27 mouse cellular contexts compared by ENCODE assay signal in the genomic region with DNA sequence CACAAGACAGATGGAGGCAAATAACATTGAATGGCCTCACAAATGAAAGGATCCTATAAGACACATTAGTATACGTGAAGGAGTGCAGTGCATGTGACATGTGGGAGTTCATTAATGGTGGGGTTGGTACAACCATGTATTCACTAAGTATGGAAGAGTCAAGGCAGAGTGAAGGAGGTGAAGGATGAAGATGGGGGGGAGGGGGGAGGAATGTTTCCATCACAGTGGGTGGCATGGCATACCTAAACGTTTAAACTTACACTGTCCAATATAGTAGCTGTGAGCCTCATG.
DNase-seq lines count a peak whose midpoint lies in the region; ATAC-seq and TF ChIP-seq lines count a peak whose summit lies in the region.
"Had no signal": no experiment of that assay in that cellular context is flagged by ENCODE, and none has a peak within 500 bp of the region (broad histone marks: within the 10 kb centered on the region; RNA-seq: fewer than 3 reads in every experiment).

No protein-coding gene starts in this region.

- no peak overlapping the region for H3K9ac ChIP-seq in hindbrain, embryonic 15.5 days
- H3K9ac ChIP-seq in kidney, postnatal 0 days (ENCODE audit: low read depth, low read length) = no peak overlapping the region
- no peak overlapping the region for H3K9ac ChIP-seq in neural tube, embryonic 14.5 days (replicated peaks; ENCODE audit: low read depth, low read length)
- H3K9ac ChIP-seq: forebrain, embryonic 13.5 days; forebrain, postnatal 0 days; heart, embryonic 12.5 days; heart, embryonic 15.5 days; hindbrain, embryonic 14.5 days; intestine, embryonic 15.5 days had no signal

- no peaks in the 10 kb centered on the region for H3K9me3 ChIP-seq in hindbrain, embryonic 15.5 days
- H3K9me3 ChIP-seq in hindbrain, embryonic 10.5 days = no peaks in the 10 kb centered on the region
- H3K9me3 ChIP-seq in kidney, postnatal 0 days (replicated peaks; ENCODE audit: low read length) = no peaks in the 10 kb centered on the region
- no peaks in the 10 kb centered on the region for H3K9me3 ChIP-seq in neural tube, embryonic 14.5 days (ENCODE audit: control insufficient read depth, low read length)
- H3K9me3 ChIP-seq: forebrain, embryonic 10.5 days; forebrain, embryonic 13.5 days; G1E; heart, embryonic 12.5 days; heart, embryonic 15.5 days; intestine, embryonic 15.5 days had no signal

- H3K27me3 ChIP-seq in hindbrain, embryonic 15.5 days = no peaks in the 10 kb centered on the region
- no peaks in the 10 kb centered on the region; the same call in 1 of the 2 replicates for H3K27me3 ChIP-seq in hindbrain, embryonic 10.5 days (ENCODE audit: insufficient read depth, poor library complexity, severe bottlenecking)
- no peaks in the 10 kb centered on the region for H3K27me3 ChIP-seq in kidney, postnatal 0 days (ENCODE audit: insufficient read depth, low read length)
- H3K27me3 ChIP-seq in neural tube, embryonic 14.5 days (ENCODE audit: control insufficient read depth, insufficient read depth, low read length) = no peaks in the 10 kb centered on the region
- H3K27me3 ChIP-seq: CH12.LX; forebrain, embryonic 13.5 days; heart, embryonic 12.5 days; heart, embryonic 15.5 days; intestine, embryonic 15.5 days; Patski had no signal

- peaks cover 3% of the 10 kb centered on the region; the same call in 1 of the 2 replicates for H3K4me1 ChIP-seq in hindbrain, embryonic 15.5 days (replicated peaks)
- peaks cover 29% of the 10 kb centered on the region for H3K4me1 ChIP-seq in hindbrain, embryonic 10.5 days (replicated peaks)
- no peaks in the 10 kb centered on the region for H3K4me1 ChIP-seq in kidney, postnatal 0 days (replicated peaks; ENCODE audit: insufficient read depth, low read length)
- peaks cover 10% of the 10 kb centered on the region for H3K4me1 ChIP-seq in neural tube, embryonic 14.5 days (ENCODE audit: control insufficient read depth, insufficient read depth, low read length)
- H3K4me1 ChIP-seq: forebrain, embryonic 13.5 days; heart, embryonic 12.5 days; heart, embryonic 15.5 days; intestine, embryonic 15.5 days had no signal

- 0 out of 2 replicates have a peak, but pooled peaks have one; percentile 45 for ATAC-seq in hindbrain, embryonic 15.5 days (ENCODE audit: low FRiP score, low read depth)
- no peak for ATAC-seq in kidney, postnatal 0 days (replicated peaks; ENCODE audit: low FRiP score, low read depth)
- ATAC-seq in neural tube, embryonic 14.5 days (ENCODE audit: low read depth) = peak; percentile 46; the same call in 1 of the 2 replicates
- ATAC-seq: forebrain, embryonic 13.5 days; forebrain, postnatal 0 days; intestine, embryonic 15.5 days; Patski had no signal

- no peak for TF ChIP-seq CTCF in kidney, postnatal 0 days (IDR thresholded peaks at IDR 0.05; ENCODE audit: low read depth)

- 44% methylated on average over 2 of the region's 2 CpGs for WGBS in hindbrain, embryonic 15.5 days
- WGBS in hindbrain, embryonic 10.5 days = 63% methylated on average over 2 of the region's 2 CpGs
- whole genome bisulfite sequencing in kidney, postnatal 0 days = 40% methylated on average over 2 of the region's 2 CpGs
- WGBS in neural tube, embryonic 14.5 days = 31% methylated on average over 2 of the region's 2 CpGs

- H3K27ac ChIP-seq in hindbrain, embryonic 15.5 days (replicated peaks) = no peak overlapping the region
- no peak overlapping the region for H3K27ac ChIP-seq in hindbrain, embryonic 10.5 days
- 0 out of 2 replicates have a peak overlapping the region, but pooled peaks have one; percentile 36 for H3K27ac ChIP-seq in kidney, postnatal 0 days
- H3K27ac ChIP-seq in neural tube, embryonic 14.5 days (ENCODE audit: low read depth, low read length) = no peak overlapping the region
- H3K27ac ChIP-seq: forebrain, embryonic 10.5 days; forebrain, embryonic 13.5 days; gastrocnemius, adult 2 months; heart, embryonic 15.5 days; hindbrain, embryonic 14.5 days; intestine, embryonic 15.5 days had no signal

- no peaks in the 10 kb centered on the region for H3K36me3 ChIP-seq in hindbrain, embryonic 15.5 days
- H3K36me3 ChIP-seq in hindbrain, embryonic 10.5 days = no peaks in the 10 kb centered on the region
- no peaks in the 10 kb centered on the region for H3K36me3 ChIP-seq in kidney, postnatal 0 days (ENCODE audit: insufficient read depth, low read length)
- H3K36me3 ChIP-seq in neural tube, embryonic 14.5 days (ENCODE audit: control insufficient read depth, insufficient read depth, low read length) = no peaks in the 10 kb centered on the region
- H3K36me3 ChIP-seq: forebrain, embryonic 10.5 days; G1E; heart, embryonic 12.5 days; heart, embryonic 15.5 days; intestine, embryonic 15.5 days had no signal

- no peak overlapping the region for H3K4me3 ChIP-seq in hindbrain, embryonic 15.5 days
- H3K4me3 ChIP-seq in hindbrain, embryonic 10.5 days = no peak overlapping the region
- no peak overlapping the region for H3K4me3 ChIP-seq in kidney, postnatal 0 days (replicated peaks; ENCODE audit: low read depth, low read length)
- H3K4me3 ChIP-seq in neural tube, embryonic 14.5 days (ENCODE audit: low read depth, low read length) = no peak overlapping the region
- H3K4me3 ChIP-seq: forebrain, embryonic 10.5 days; forebrain, embryonic 13.5 days; gastrocnemius, adult 2 months; heart, embryonic 12.5 days; heart, embryonic 15.5 days; intestine, embryonic 15.5 days had no signal

- no peak for DNase-seq in hindbrain, embryonic 10.5 days (ENCODE audit: low spot score)
- no peak for DNase-seq in kidney, postnatal 0 days (ENCODE audit: low spot score)
- no peak for DNase-seq in kidney, adult 9 months
- no peak for DNase-seq in heart, adult 9 months (ENCODE audit: low spot score in 2 of 2)
- DNase-seq: adrenal gland, postnatal 10 days; adrenal gland, postnatal 36 days; B cell, adult 2 months; cerebellum, adult 18-20 months; cerebellum, adult 9-10 months; cerebellum, postnatal 14 days; forebrain, postnatal 0 days; gastrocnemius, adult 2 months; gastrocnemius, postnatal 14 days; heart, adult 11 months; heart, postnatal 10 days; heart, postnatal 36 days had no signal

- no peak overlapping the region for H3K4me2 ChIP-seq in hindbrain, embryonic 15.5 days
- H3K4me2 ChIP-seq in kidney, postnatal 0 days (ENCODE audit: low read length) = no peak overlapping the region
- H3K4me2 ChIP-seq in neural tube, embryonic 14.5 days (ENCODE audit: low read depth, low read length) = no peak overlapping the region
- H3K4me2 ChIP-seq: forebrain, embryonic 13.5 days; heart, embryonic 12.5 days; heart, embryonic 15.5 days; hindbrain, embryonic 14.5 days; intestine, embryonic 15.5 days had no signal
